Mouse (Mus musculus) limb, embryonic 10.5 days (tissue): Measurements from ENCODE around the gene Phf14. TPM values are rescaled to one million over a fixed set of nuclear protein-coding genes. Genes with fewer than 3 reads are reported as not detected.
A peak's percentile ranks its signal among the peaks of the same experiment; 100 is the strongest.
"Not testable (repeated sequence)": the region's sequence is repeated elsewhere in the genome, so short reads cannot be mapped to it uniquely, and the experiment has no call there.

ENCODE experiments used
- DNase-seq: peaks from one replicate; pipeline ENCODE4 v3.0.0-alpha.2; 2017; ENCODE audit warnings: low spot score
- H3K27ac ChIP-seq: fragments of 300-500 bp; sonication (generic); 2 replicates; pipeline ENCODE4 v1.5.1; 2016; ENCODE audit warnings: mild to moderate bottlenecking
- H3K27me3 ChIP-seq: fragments of 300-500 bp; sonication (generic); 2 replicates; pipeline ENCODE4 v1.6.1; 2016; ENCODE audit warnings: low read depth, mild to moderate bottlenecking; ENCODE audit not compliant: poor library complexity, severe bottlenecking
- H3K36me3 ChIP-seq: fragments of 300-500 bp; sonication (generic); 2 replicates; pipeline ENCODE4 v1.6.1; 2016; ENCODE audit warnings: mild to moderate bottlenecking, moderate library complexity
- H3K4me1 ChIP-seq: fragments of 300-500 bp; sonication (generic); 2 replicates; pipeline ENCODE4 v1.6.1; 2016
- H3K4me3 ChIP-seq: fragments of 300-500 bp; sonication (generic); 2 replicates; pipeline ENCODE4 v1.5.1; 2016; ENCODE audit warnings: mild to moderate bottlenecking, moderate library complexity
- H3K9me3 ChIP-seq: fragments of 300-500 bp; sonication (generic); replicated peaks from 2 replicates; pipeline ENCODE4 v1.6.1; 2016; ENCODE audit warnings: mild to moderate bottlenecking
- WGBS: fragments of 180-500 bp; shearing (Covaris S2); methylation state at CpG from one replicate; pipeline ENCODE4 v1.1.7; 2016; 5-methylcytosine and 5-hydroxymethylcytosine counted together
- polyA plus RNA-seq: library from polyadenylated mRNA; unstranded; fragments of >200 nt; fragmentation: Nextera tagmentation; extraction: Ambion mirVana; gene quantifications from 2 replicates; pipeline ENCODE4 v1.2.1, GENCODE M21; 2016

Gene Phf14
- 58.6 and 73.2 TPM in 2 replicates for polyA plus RNA-seq

DNA sequence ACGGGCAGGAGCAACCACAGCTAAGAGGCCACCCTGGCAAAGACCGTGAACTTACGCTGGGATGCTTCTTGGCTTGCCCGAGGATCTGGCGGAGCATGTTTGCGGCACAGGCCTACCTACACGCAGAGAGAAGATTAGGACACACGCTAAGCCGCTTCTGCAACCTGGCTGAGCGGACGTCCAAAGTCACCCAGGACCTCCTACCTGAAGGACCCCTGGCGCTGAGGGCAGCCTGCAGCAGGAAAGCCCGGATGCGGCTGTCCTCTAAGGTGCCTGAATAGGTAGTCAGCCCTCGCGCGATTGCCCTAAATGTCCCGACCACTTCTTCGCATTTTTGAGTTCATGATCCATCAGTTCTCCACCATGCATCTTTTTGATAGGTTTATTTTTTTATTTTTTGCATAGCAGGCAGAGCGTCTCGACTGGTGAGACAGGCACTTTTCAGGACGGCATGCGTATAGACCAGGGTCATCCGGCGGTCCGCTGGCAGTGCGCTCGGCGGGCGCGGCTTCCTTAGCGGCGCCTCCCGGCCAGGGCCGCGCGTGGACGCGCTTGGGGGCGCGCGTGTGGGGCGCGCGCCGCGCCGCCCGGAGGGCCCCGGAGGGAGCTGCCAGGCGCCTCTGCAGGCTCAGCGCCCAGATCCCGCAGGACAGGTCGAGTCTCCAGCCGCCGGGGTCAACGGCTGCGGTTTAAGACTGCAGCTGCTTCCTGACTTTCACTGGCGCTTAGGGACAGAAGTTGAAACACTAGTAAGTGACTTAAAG, at the start of gene Phf14, which contains the start of gene Ndufa4:
Phf14 (plus strand) TSS at position 541 of the 764 bp plus-strand sequence.
Ndufa4 (minus strand) TSS at position 229 of the 764 bp plus-strand sequence.
- H3K4me1 ChIP-seq: peaks cover 12% of the 10 kb centered on the region
- peak within 1 kb of the TSS; percentile 75 for H3K4me3 ChIP-seq
- no peaks in the 10 kb centered on the region for H3K27me3 ChIP-seq
- no peaks in the 10 kb centered on the region for H3K9me3 ChIP-seq
- peak within 1 kb of the TSS; percentile 93 for H3K27ac ChIP-seq
- DNase-seq: peak; percentile 91
- H3K36me3 ChIP-seq: peaks cover 35% of the 10 kb centered on the region
- WGBS: under 1% methylated on average over 59 of the region's 59 CpGs

DNA sequence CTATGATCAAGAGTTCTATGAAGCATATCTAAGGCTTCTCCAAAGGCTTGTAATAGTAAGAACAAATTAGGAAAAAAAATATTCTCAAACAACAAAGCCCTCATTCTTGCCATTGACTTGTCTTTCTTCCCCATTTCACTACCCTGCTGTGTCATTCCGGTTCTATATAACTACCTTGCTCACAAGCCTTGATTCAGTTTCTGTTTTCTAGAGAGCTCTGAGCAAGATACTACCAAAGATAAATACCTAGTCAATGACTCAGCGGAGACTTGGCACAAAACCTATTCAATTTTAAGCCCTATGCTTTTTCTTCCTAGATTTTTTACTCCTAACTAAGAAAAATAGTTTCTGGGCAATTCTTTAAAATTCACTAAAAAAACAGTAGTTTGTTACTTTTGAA, 32.2 kb upstream of the Phf14 start:
- not testable (repeated sequence) for DNase-seq, H3K4me1 ChIP-seq, H3K27ac ChIP-seq, H3K4me3 ChIP-seq, H3K9me3 ChIP-seq, H3K27me3 ChIP-seq, H3K36me3 ChIP-seq
- WGBS: no CpG with 5 or more reads among the region's 2 CpGs

- Histone ChIP-seq H3K36me3 (peaks cover 79% of the 10 kb centered on the region), H3K27me3 (no peaks in the 10 kb centered on the region), H3K9me3 (no peaks in the 10 kb centered on the region), H3K4me3 (no peak overlapping the region), H3K4me1 (peaks cover 2% of the 10 kb centered on the region; the same call in 1 of the 2 replicates), H3K27ac (no peak overlapping the region)
- DNase-seq: no peak
- WGBS: 95% methylated on average over 4 of the region's 4 CpGs
These were observed 6.7 kb upstream of the Phf14 start for GRCm38 (mm10) chr6:11900809-11901310.

GRCm38 (mm10) chr6:11906890-11907268, 730 bp upstream of the Phf14 start:
- no peak for DNase-seq
- under 1% methylated on average over 5 of the region's 5 CpGs for WGBS
- Histone ChIP-seq H3K27me3 (no peaks in the 10 kb centered on the region), H3K27ac (peak overlapping the region; percentile 93), H3K36me3 (peaks cover 41% of the 10 kb centered on the region), H3K4me1 (peaks cover 12% of the 10 kb centered on the region), H3K4me3 (peak overlapping the region; percentile 75), H3K9me3 (no peaks in the 10 kb centered on the region)

GRCm38 (mm10) chr6:11908170-11908569, 561 bp downstream of the Phf14 start:
- WGBS: 38% methylated on average over 7 of the region's 7 CpGs
- Histone ChIP-seq H3K9me3 (no peaks in the 10 kb centered on the region), H3K4me3 (peak overlapping the region; percentile 75), H3K27me3 (no peaks in the 10 kb centered on the region), H3K4me1 (peaks cover 12% of the 10 kb centered on the region), H3K27ac (peak overlapping the region; percentile 93), H3K36me3 (peaks cover 28% of the 10 kb centered on the region)
- DNase-seq: no peak

DNA sequence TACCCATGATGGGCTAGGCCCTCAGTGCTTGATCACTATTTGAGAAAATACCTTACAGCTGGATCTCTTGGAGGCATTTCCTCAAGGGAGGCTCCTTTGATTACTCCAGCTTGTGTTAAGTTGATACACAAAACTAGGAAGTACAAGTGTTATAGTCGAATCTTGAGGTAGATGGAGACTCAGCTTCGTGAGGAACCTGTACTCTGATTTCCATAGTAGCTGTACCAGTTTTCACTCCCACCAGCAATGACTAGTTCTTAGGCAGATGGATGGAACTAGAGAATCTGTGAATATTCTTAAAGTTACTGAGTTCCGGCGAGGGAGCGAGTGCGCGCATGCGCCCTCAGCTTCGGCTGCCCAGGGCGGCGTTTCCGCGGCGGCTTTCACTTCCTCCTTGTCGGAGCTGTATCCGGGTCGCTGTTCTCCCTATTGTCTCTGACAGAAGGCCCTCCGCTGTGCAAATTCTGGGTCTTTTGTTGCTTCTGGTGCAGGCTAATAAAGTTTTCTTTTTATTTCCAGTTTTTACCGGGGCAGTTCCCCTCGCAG, 18.0 kb downstream of the Phf14 start:
- DNase-seq: peak; percentile 90
- H3K36me3 ChIP-seq: peaks cover 30% of the 10 kb centered on the region
- H3K9me3 ChIP-seq: no peaks in the 10 kb centered on the region
- H3K27me3 ChIP-seq: no peaks in the 10 kb centered on the region
- peaks cover 9% of the 10 kb centered on the region; the same call in 1 of the 2 replicates for H3K4me1 ChIP-seq
- under 1% methylated on average over 20 of the region's 20 CpGs for WGBS
- H3K4me3 ChIP-seq: peak overlapping the region; percentile 89
- H3K27ac ChIP-seq: peak overlapping the region; percentile 99

DNA sequence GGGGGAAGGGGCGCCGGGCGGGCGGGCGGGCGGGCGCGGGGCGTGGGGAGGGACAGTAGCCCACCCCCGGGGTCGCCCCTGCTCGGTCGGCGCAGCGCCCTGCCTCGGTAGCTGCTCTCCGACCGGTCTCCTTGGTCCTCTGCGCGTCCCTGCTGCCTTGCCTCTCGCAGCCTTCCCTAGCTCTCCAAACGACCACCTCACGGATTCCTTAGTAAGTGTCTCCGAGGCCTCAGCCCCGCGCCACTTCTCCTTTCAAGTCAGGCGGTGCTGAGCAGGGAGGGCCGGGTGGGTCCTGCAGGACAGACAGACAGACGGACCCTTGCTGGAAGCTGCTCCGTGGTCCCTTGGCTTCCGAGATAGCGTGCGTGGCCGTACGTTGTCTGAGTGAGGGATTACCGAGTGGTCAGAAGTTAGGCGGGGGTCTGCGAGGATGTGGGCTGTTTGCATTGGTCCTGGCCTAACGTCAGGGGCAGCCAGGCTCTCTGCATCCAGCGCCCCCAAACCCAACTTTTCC, 18.5 kb downstream of the Phf14 start:
- H3K36me3 ChIP-seq: peaks cover 30% of the 10 kb centered on the region
- H3K4me3 ChIP-seq: peak overlapping the region; percentile 89
- WGBS: under 1% methylated on average over 40 of the region's 40 CpGs
- H3K27ac ChIP-seq: peak overlapping the region; percentile 99
- peaks cover 9% of the 10 kb centered on the region; the same call in 1 of the 2 replicates for H3K4me1 ChIP-seq
- H3K27me3 ChIP-seq: no peaks in the 10 kb centered on the region
- DNase-seq: peak; percentile 79
- no peaks in the 10 kb centered on the region for H3K9me3 ChIP-seq

DNA sequence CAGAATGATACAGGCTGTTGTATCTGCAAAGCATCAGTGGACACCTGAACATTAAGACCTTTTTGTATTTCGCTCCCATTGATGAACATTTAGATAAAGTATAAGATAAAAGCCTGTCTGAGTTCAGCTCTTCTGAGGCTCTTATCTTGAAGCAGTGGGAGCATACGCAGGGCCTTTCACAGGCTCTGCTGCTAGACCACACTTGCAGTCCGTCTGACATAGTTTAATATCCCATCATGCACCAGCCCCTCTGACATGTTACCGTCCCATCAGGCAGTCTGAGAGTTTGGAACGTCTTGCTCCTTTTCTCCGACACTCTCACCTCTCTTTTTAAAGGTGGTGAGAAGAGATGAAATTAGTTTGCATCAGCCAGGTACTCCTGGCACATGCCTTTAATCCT, 19.9 kb downstream of the Phf14 start:
- DNase-seq: no peak
- H3K4me3 ChIP-seq: no peak overlapping the region
- H3K27me3 ChIP-seq: no peaks in the 10 kb centered on the region

GRCm38 (mm10) chr6:11933403-11933802, 25.8 kb downstream of the Phf14 start:
- no peaks in the 10 kb centered on the region for H3K9me3 ChIP-seq
- peaks cover 49% of the 10 kb centered on the region for H3K36me3 ChIP-seq
- H3K4me1 ChIP-seq: no peaks in the 10 kb centered on the region
- no peak overlapping the region for H3K27ac ChIP-seq
- no peak overlapping the region for H3K4me3 ChIP-seq
- no peak for DNase-seq
- no peaks in the 10 kb centered on the region for H3K27me3 ChIP-seq
- WGBS: 97% methylated on average over 7 of the region's 7 CpGs

More for the DNA sequence above, 19.9 kb downstream of the Phf14 start:
- 92% methylated on average over 6 of the region's 6 CpGs for WGBS
- H3K27ac ChIP-seq: no peak overlapping the region
- no peaks in the 10 kb centered on the region for H3K9me3 ChIP-seq
- peaks cover 9% of the 10 kb centered on the region; the same call in 1 of the 2 replicates for H3K4me1 ChIP-seq
- peaks cover 31% of the 10 kb centered on the region for H3K36me3 ChIP-seq

- Histone ChIP-seq H3K27ac (no peak overlapping the region), H3K4me3 (no peak overlapping the region), H3K36me3 (peaks cover 68% of the 10 kb centered on the region), H3K27me3 (no peaks in the 10 kb centered on the region), H3K4me1 (no peaks in the 10 kb centered on the region), H3K9me3 (no peaks in the 10 kb centered on the region)
- DNase-seq: no peak
These were observed 33.3 kb downstream of the Phf14 start for GRCm38 (mm10) chr6:11940895-11941294.

DNA sequence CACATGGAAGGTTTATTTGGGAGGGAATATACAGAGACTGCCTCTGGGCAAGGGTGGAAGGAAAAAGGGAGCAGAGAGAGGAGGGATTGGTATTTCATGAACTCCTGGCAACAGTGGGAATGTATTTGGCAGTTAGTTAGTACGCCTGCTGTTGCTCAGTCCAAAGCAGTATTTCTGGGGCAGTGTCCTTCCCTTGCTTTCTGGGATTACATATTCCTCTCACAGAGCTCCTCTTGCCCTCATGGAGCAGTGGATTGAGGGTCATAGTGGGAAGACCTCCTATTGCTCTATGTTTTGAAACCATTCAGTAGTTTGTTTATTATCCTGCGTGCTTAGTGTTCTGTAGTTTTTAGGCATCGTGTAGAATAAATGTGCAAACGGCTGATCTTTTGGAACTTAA, 34.5 kb downstream of the Phf14 start:
- H3K27me3 ChIP-seq: no peaks in the 10 kb centered on the region
- no peaks in the 10 kb centered on the region for H3K9me3 ChIP-seq
- DNase-seq: no peak
- H3K36me3 ChIP-seq: peaks cover 72% of the 10 kb centered on the region
- 96% methylated on average over 4 of the region's 4 CpGs for WGBS
- no peaks in the 10 kb centered on the region for H3K4me1 ChIP-seq
- H3K27ac ChIP-seq: no peak overlapping the region
- H3K4me3 ChIP-seq: no peak overlapping the region

DNA sequence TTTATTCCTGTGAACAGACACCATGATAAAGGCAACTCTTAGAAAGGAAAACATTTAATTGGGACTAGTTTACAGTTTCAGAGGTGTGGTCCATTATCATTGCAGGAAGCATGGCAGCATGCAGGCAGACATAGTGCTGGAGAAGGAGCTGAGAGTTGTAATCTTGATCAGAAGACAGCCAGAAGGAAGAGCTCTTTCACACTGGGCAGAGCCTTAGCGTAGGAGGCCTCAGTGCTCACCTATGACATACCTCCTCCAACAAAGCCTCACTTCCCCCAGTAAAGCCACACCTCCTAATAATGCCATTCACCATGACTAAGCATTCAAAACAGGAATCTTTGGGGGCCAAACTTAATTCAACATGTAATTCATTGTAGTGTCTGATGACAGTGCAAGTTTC, 40.5 kb downstream of the Phf14 start:
- peaks cover 60% of the 10 kb centered on the region for H3K36me3 ChIP-seq
- no peak for DNase-seq
- H3K4me1 ChIP-seq: no peaks in the 10 kb centered on the region
- no peaks in the 10 kb centered on the region for H3K27me3 ChIP-seq
- WGBS: 69% methylated on average over 1 of the region's 1 CpGs
- no peak overlapping the region for H3K27ac ChIP-seq
- H3K4me3 ChIP-seq: no peak overlapping the region
- no peaks in the 10 kb centered on the region for H3K9me3 ChIP-seq

DNA sequence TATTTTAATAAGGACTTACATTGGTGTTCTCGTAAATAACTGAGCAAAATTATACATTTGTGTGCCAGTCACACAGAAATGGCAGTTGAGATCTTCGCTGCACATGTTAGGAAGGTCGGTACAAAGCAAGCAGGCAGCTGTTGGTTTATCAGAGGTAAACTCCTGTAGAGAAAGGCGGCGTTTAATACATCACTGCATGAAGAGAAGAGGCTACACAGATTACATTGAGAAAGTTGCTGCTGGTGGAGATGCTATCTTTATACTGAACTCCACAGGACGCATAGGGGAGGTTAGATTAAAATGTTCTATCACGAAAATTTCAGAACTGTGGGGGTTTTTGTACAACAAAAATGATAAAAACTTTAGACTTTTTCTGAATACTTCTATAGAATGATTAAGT, 52.6 kb downstream of the Phf14 start:
- no peak overlapping the region for H3K4me3 ChIP-seq
- H3K9me3 ChIP-seq: no peaks in the 10 kb centered on the region
- no peaks in the 10 kb centered on the region for H3K4me1 ChIP-seq
- no peak overlapping the region for H3K27ac ChIP-seq
- H3K36me3 ChIP-seq: peaks cover 45% of the 10 kb centered on the region
- 96% methylated on average over 7 of the region's 7 CpGs for WGBS
- DNase-seq: no peak
- H3K27me3 ChIP-seq: no peaks in the 10 kb centered on the region
